Mouse (Mus musculus) stomach, embryonic 14.5 days (tissue): Measurements from ENCODE around the gene Oxct2a. TPM values are rescaled to one million over a fixed set of nuclear protein-coding genes. Genes with fewer than 3 reads are reported as not detected.
A peak's percentile ranks its signal among the peaks of the same experiment; 100 is the strongest.

ENCODE experiments used
- ATAC-seq: fragments of 200-750 bp; cut with Nextera tagmentation; 2 replicates; pipeline ENCODE4 v1.8.0; 2017; ENCODE audit warnings: low read depth, moderate TSS enrichment; ENCODE audit not compliant: insufficient number of reproducible peaks, insufficient read depth, low FRiP score
- H3K27ac ChIP-seq: fragments of 300-500 bp; sonication (generic); 2 replicates; pipeline ENCODE4 v1.5.1; 2014; ENCODE audit warnings: mild to moderate bottlenecking, low read length, moderate library complexity, mixed read lengths
- H3K27me3 ChIP-seq: fragments of 300-500 bp; sonication (generic); 2 replicates; pipeline ENCODE4 v1.6.1; 2014; ENCODE audit warnings: low read length, control low read depth, mixed read lengths; ENCODE audit not compliant: control insufficient read depth, insufficient read depth
- H3K36me3 ChIP-seq: fragments of 300-500 bp; sonication (generic); 2 replicates; pipeline ENCODE4 v1.6.1; 2014; ENCODE audit warnings: mild to moderate bottlenecking, control low read depth, low read length, moderate library complexity, mixed read lengths; ENCODE audit not compliant: control insufficient read depth, insufficient read depth
- H3K4me1 ChIP-seq: fragments of 300-500 bp; sonication (generic); 2 replicates; pipeline ENCODE4 v1.6.1; 2014; ENCODE audit warnings: low read length, control low read depth, mixed read lengths; ENCODE audit not compliant: control insufficient read depth, insufficient read depth
- H3K4me2 ChIP-seq: fragments of 300-500 bp; sonication (generic); replicated peaks from 2 replicates; pipeline ENCODE4 v1.6.1; 2014; ENCODE audit warnings: low read depth, low read length, control low read depth
- H3K4me3 ChIP-seq: fragments of 300-500 bp; sonication (generic); 2 replicates; pipeline ENCODE4 v1.5.1; 2014; ENCODE audit warnings: low read depth, low read length, control low read depth
- H3K9ac ChIP-seq: fragments of 300-500 bp; sonication (generic); replicated peaks from 2 replicates; pipeline ENCODE4 v1.6.1; 2014; ENCODE audit warnings: low read depth, mild to moderate bottlenecking, control low read depth, low read length, moderate library complexity, mixed read lengths
- H3K9me3 ChIP-seq: fragments of 300-500 bp; sonication (generic); 2 replicates; pipeline ENCODE4 v1.6.1; 2016; ENCODE audit warnings: low read depth, low read length, control low read depth; ENCODE audit not compliant: control insufficient read depth
- WGBS: fragments of 180-500 bp; shearing (Covaris S2); extraction: QIAGEN DNeasy Blood & Tissue Kit; methylation state at CpG from one replicate; pipeline ENCODE4 v1.1.7; 2014; 5-methylcytosine and 5-hydroxymethylcytosine counted together
- polyA plus RNA-seq: library from polyadenylated mRNA; unstranded; fragments of >200 nt; fragmentation: Nextera tagmentation; extraction: Ambion mirVana; gene quantifications from 2 replicates; pipeline ENCODE4 v1.2.1, GENCODE M21; 2014

Oxct2a gene
- polyA plus RNA-seq, result not detected in 2 replicates

- 12% methylated on average over 13 of the region's 13 CpGs for WGBS
- no peak for ATAC-seq
- peak within 1 kb of the TSS; percentile 11; the same call in 1 of the 2 replicates for H3K4me3 ChIP-seq
These were observed at the start of gene Oxct2a for GRCm38 (mm10) chr4:123323534-123323933. Gene Oxct2a (minus strand): TSS chr4:123323634.

DNA sequence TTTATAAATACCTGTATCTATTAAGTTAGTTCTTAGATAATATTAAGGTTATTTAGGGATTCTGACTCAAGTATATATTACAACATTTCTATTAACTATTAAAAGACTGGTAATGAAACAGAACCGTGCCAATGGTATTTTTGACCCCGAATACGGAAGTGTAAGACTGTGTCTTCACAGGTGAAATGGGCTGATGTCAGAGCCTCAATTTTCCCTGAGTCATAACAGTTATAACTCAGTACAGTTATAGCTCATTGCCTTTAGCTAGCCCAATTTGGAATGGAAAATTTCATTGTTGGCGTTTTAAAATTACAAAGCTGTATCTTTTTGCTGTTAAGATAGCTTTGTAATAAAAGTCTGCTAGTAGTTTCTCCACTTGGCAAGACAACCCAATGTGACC lies 40.1 kb upstream of the Oxct2a start:
- Histone ChIP-seq H3K4me2 (no peak overlapping the region), H3K9ac (no peak overlapping the region), H3K4me3 (no peak overlapping the region), H3K27me3 (no peaks in the 10 kb centered on the region), H3K9me3 (no peaks in the 10 kb centered on the region), H3K36me3 (peaks cover 71% of the 10 kb centered on the region), H3K27ac (no peak overlapping the region), H3K4me1 (no peaks in the 10 kb centered on the region)
- 92% methylated on average over 4 of the region's 4 CpGs for WGBS
- no peak for ATAC-seq

More at GRCm38 (mm10) chr4:123323534-123323933, at the start of gene Oxct2a:
- Histone ChIP-seq H3K9me3 (no peaks in the 10 kb centered on the region), H3K4me2 (peak within 1 kb of the TSS; percentile 40), H3K27me3 (0 out of 2 replicates have a peak, but pooled peaks cover 4% of the 10 kb centered on the region), H3K9ac (no peak within 1 kb of the TSS), H3K4me1 (no peaks in the 10 kb centered on the region), H3K27ac (no peak within 1 kb of the TSS), H3K36me3 (no peaks in the 10 kb centered on the region)

GRCm38 (mm10) chr4:123360771-123361170 lies 37.3 kb upstream of the Oxct2a start:
- ATAC-seq, result no peak
- no peak overlapping the region for H3K9ac ChIP-seq

DNA sequence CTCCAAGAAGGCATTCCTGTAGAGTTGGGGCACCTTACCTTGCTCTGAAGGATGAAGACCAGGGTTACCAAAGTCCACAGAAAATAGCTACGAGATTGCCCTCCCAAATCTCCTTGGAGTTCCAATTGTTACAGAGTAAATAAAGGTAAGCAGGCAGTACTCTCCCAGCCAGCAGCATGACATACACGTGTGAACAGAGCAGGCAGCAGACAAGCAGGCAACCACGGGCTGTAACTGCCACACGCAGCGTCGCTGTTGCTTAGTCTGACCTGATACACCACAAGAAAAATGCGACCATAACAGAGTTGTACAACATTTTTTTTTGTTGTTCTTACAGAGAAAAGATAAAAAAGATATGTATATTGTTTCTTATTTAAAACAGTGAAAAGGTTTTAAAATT lies 35.2 kb upstream of the Oxct2a start:
- Histone ChIP-seq H3K4me3 (no peak overlapping the region), H3K4me1 (no peaks in the 10 kb centered on the region), H3K9ac (no peak overlapping the region), H3K9me3 (no peaks in the 10 kb centered on the region), H3K27me3 (no peaks in the 10 kb centered on the region), H3K27ac (no peak overlapping the region), H3K4me2 (no peak overlapping the region), H3K36me3 (peaks cover 68% of the 10 kb centered on the region)
- ATAC-seq, result no peak
- 93% methylated on average over 7 of the region's 7 CpGs for WGBS

More at GRCm38 (mm10) chr4:123360771-123361170, 37.3 kb upstream of the Oxct2a start:
- Histone ChIP-seq H3K4me3 (no peak overlapping the region), H3K27ac (no peak overlapping the region), H3K4me2 (no peak overlapping the region), H3K9me3 (no peaks in the 10 kb centered on the region), H3K36me3 (peaks cover 65% of the 10 kb centered on the region), H3K4me1 (no peaks in the 10 kb centered on the region), H3K27me3 (no peaks in the 10 kb centered on the region)
- WGBS, result 92% methylated on average over 12 of the region's 12 CpGs

- 88% methylated on average over 8 of the region's 8 CpGs for WGBS
- Histone ChIP-seq H3K4me3 (no peak overlapping the region), H3K36me3 (peaks cover 78% of the 10 kb centered on the region), H3K9me3 (no peaks in the 10 kb centered on the region), H3K27ac (no peak overlapping the region), H3K9ac (no peak overlapping the region), H3K27me3 (no peaks in the 10 kb centered on the region), H3K4me2 (no peak overlapping the region), H3K4me1 (no peaks in the 10 kb centered on the region)
- ATAC-seq, result no peak
These were observed 32.5 kb upstream of the Oxct2a start for GRCm38 (mm10) chr4:123355941-123356340.

DNA sequence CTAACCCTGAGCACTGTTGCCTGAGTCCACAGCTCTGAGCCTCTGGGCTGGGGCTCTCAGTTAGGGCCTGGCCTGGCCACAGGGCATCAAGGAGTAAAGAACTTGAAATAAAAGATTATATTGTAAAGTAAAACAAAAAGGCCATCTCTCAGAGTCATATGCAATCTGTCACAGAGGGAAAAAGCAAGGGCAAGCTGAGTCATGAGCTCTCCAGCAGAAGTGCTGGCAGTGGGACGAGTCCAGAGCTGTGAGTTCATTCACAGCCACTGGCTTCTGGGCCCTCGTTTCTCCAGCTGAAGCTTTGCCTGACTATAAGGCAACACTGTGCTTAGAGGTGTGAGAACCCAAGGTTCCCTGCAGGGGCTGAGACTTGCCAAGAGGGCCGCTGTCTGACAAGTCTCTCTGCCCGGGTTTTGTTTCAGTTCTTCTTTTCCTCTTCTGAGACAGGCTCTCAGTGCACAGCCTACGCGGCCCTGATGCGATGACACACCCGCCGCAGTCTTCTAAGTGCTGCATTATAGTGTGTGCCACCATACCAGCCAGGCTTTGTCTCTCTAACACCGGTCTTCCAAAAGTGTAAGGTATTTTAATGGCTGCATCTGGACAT lies 29.9 kb upstream of the Oxct2a start:
- Histone ChIP-seq H3K9ac (no peak overlapping the region), H3K36me3 (peaks cover 78% of the 10 kb centered on the region), H3K4me3 (no peak overlapping the region), H3K4me2 (no peak overlapping the region), H3K27me3 (no peaks in the 10 kb centered on the region), H3K9me3 (no peaks in the 10 kb centered on the region), H3K27ac (no peak overlapping the region), H3K4me1 (no peaks in the 10 kb centered on the region)
- WGBS, result 86% methylated on average over 10 of the region's 10 CpGs
- no peak for ATAC-seq

DNA sequence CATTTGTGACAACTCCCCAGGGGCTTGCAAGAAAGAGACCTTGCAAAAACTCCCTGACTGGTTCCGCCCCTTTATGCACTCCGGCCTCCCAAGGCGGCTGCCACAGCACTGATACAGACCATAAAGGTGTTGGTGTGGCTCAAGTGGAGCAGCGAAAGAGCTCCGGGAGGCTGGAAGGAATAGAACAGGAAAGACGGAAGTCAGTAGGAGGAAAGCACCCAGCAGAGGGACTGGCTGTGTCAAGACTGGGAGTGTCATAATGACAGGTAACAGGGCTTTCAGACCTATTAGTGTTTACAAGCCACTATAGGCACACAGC lies 20.0 kb upstream of the Oxct2a start:
- Histone ChIP-seq H3K27me3 (peaks cover 35% of the 10 kb centered on the region), H3K4me2 (peak overlapping the region; percentile 84), H3K4me3 (peak overlapping the region; percentile 47), H3K27ac (no peak overlapping the region), H3K4me1 (no peaks in the 10 kb centered on the region; the same call in 1 of the 2 replicates), H3K9ac (no peak overlapping the region; the same call in 1 of the 2 replicates), H3K36me3 (no peaks in the 10 kb centered on the region; the same call in 1 of the 2 replicates), H3K9me3 (no peaks in the 10 kb centered on the region)
- peak; percentile 53 for ATAC-seq
- 7% methylated on average over 6 of the region's 6 CpGs for WGBS

DNA sequence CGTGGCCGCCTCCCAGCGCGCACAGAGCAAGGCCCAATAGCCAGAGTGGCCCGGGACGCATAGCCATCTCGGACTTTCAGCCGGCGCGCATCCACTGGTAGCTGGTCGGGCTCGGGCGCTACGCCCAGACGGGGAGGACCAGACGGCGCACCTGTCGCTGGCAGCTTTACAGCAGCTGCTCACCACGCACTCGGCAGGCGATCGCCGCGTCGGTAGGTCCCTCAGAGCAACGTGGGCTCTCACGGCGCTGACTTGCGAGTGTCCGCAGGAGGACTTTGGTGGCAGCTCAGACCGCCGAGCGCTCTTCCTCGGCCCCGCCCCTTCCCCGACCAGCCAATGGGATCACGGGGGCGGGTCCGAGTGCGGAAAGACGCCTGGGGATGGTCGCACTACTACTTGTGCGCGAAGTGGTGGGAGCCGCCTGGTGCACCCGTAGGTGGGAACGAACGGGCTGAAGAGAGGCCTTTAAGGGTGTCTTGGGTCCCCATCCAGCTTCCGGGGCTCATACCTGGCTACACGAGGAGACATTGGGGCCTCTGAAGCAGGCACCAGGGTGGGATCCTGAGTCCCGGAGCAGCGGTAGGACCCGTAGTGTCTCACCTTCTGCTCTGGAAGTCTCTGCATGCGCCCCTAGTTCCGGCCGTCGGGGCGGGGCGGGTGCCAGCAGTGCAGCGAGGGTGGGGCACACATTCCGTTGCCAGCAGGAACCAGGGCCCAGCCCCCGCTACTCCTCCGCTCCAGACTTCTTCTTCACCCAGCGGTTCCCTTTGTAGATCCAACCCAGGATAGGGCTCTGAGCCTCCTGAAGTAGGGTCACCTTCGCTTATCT lies 19.4 kb upstream of the Oxct2a start, which contains the start of gene Bmp8a:
TSS of gene Bmp8a (minus strand) at position 611 of the 829 bp plus-strand sequence.
- no peaks in the 10 kb centered on the region for H3K9me3 ChIP-seq
- peak; percentile 80 for ATAC-seq
- H3K36me3 ChIP-seq, result no peaks in the 10 kb centered on the region
- H3K27ac ChIP-seq, result no peak within 1 kb of the TSS
- peak within 1 kb of the TSS; percentile 84 for H3K4me2 ChIP-seq
- H3K27me3 ChIP-seq, result peaks cover 35% of the 10 kb centered on the region
- under 1% methylated on average over 65 of the region's 65 CpGs for WGBS
- peak within 1 kb of the TSS; percentile 47 for H3K4me3 ChIP-seq
- H3K4me1 ChIP-seq, result no peaks in the 10 kb centered on the region; the same call in 1 of the 2 replicates
- H3K9ac ChIP-seq, result no peak within 1 kb of the TSS; the same call in 1 of the 2 replicates
